Comparison of ENCODE assay signal across 12 mouse cellular contexts in the genomic region with DNA sequence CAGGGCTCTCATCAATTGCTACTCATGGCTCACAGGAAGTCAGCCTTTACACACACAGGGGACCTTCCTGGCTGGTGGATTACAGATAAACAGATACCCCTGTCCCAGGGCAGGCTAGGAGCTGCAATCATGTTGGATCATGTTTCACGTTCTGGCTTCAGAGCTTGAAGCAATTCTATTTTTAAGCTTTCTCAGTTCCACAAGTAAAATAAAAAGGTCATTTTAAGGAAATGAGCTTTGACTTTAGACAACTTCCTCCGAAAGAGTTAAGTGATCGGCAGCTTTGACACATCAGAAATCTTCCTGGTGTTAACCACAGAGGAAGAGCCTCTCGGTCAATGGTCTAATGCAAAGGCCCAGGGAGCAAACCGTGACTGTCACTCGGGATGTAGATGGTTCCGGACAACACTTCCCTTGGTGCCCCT. TPM values are rescaled to one million over a fixed set of nuclear protein-coding genes. Genes with fewer than 3 reads are reported as not detected.
DNase-seq lines count a peak whose midpoint lies in the region; ATAC-seq lines count a peak whose summit lies in the region.
"Had no signal": no experiment of that assay in that cellular context is flagged by ENCODE, and none has a peak within 500 bp of the region (broad histone marks: within the 10 kb centered on the region; RNA-seq: fewer than 3 reads in every experiment).

No protein-coding gene starts in this region.

- intact Hi-C loops in heart, postnatal 25 days (cut with DNase I), result loop anchor here (5.0 kb wide), 1 partner anchor 72 kb away; no protein-coding TSS in a partner anchor

- H3K27me3 ChIP-seq in heart, embryonic 10.5 days (ENCODE audit: insufficient read depth, poor library complexity, severe bottlenecking), result no peaks in the 10 kb centered on the region
- H3K27me3 ChIP-seq in midbrain, embryonic 13.5 days, result no peaks in the 10 kb centered on the region
- no peaks in the 10 kb centered on the region for H3K27me3 ChIP-seq in kidney, embryonic 14.5 days (ENCODE audit: control insufficient read depth, insufficient read depth, low read length)
- H3K27me3 ChIP-seq: hindbrain, embryonic 12.5 days; Patski had no signal

- no peak overlapping the region for H3K9ac ChIP-seq in midbrain, embryonic 13.5 days (replicated peaks)
- H3K9ac ChIP-seq in kidney, embryonic 14.5 days (ENCODE audit: low read depth, low read length), result no peak overlapping the region
- H3K9ac ChIP-seq: forebrain, postnatal 0 days; hindbrain, embryonic 12.5 days had no signal

- peaks cover 62% of the 10 kb centered on the region for H3K4me1 ChIP-seq in heart, embryonic 10.5 days
- H3K4me1 ChIP-seq in midbrain, embryonic 13.5 days (replicated peaks), result peaks cover 19% of the 10 kb centered on the region
- peaks cover 24% of the 10 kb centered on the region for H3K4me1 ChIP-seq in kidney, embryonic 14.5 days (ENCODE audit: control insufficient read depth, insufficient read depth, low read length)

- ATAC-seq in granulocyte monocyte progenitor cell, adult 5-6 weeks (replicated peaks; ENCODE audit: poor library complexity, severe bottlenecking), result peak; percentile 69
- peak; percentile 47 for ATAC-seq in megakaryocyte progenitor cell, adult 5-6 weeks (replicated peaks; ENCODE audit: poor library complexity)
- no peak for ATAC-seq in midbrain, embryonic 13.5 days
- no peak for ATAC-seq in kidney, embryonic 14.5 days (ENCODE audit: low FRiP score, low TSS enrichment)
- ATAC-seq: forebrain, postnatal 0 days; Patski had no signal

- 57% methylated on average over 7 of the region's 7 CpGs for WGBS in heart, embryonic 10.5 days
- 89% methylated on average over 7 of the region's 7 CpGs for WGBS in midbrain, embryonic 13.5 days
- 50% methylated on average over 7 of the region's 7 CpGs for WGBS in kidney, embryonic 14.5 days

- H3K4me2 ChIP-seq in midbrain, embryonic 13.5 days (replicated peaks), result no peak overlapping the region
- H3K4me2 ChIP-seq in kidney, embryonic 14.5 days (replicated peaks; ENCODE audit: low read depth, low read length), result no peak overlapping the region
- H3K4me2 ChIP-seq: hindbrain, embryonic 12.5 days had no signal

- DNase-seq in heart, embryonic 10.5 days (ENCODE audit: low spot score), result no peak
- DNase-seq in heart, postnatal 25 days (ENCODE audit: low spot score), result no peak
- DNase-seq in CD4-positive, CD25-positive, alpha-beta regulatory T cell, adult 2 months (ENCODE audit: low read depth, low spot score), result peak; percentile 14
- no peak for DNase-seq in kidney, postnatal 4 days
- DNase-seq: forebrain, postnatal 0 days; kidney, adult 8-10 months had no signal

- peaks cover 28% of the 10 kb centered on the region for H3K36me3 ChIP-seq in heart, embryonic 10.5 days
- H3K36me3 ChIP-seq in midbrain, embryonic 13.5 days, result no peaks in the 10 kb centered on the region; the same call in 1 of the 2 replicates
- peaks cover 18% of the 10 kb centered on the region for H3K36me3 ChIP-seq in kidney, embryonic 14.5 days (ENCODE audit: control insufficient read depth, insufficient read depth, low read length)

- H3K27ac ChIP-seq in heart, embryonic 10.5 days, result peak overlapping the region; percentile 44; the same call in 1 of the 2 replicates
- H3K27ac ChIP-seq in midbrain, embryonic 13.5 days, result no peak overlapping the region
- no peak overlapping the region for H3K27ac ChIP-seq in kidney, embryonic 14.5 days (ENCODE audit: low read depth, low read length)
- H3K27ac ChIP-seq: hindbrain, embryonic 12.5 days had no signal

- H3K4me3 ChIP-seq in heart, embryonic 10.5 days, result no peak overlapping the region
- H3K4me3 ChIP-seq in midbrain, embryonic 13.5 days (replicated peaks), result no peak overlapping the region
- H3K4me3 ChIP-seq in kidney, embryonic 14.5 days (ENCODE audit: low read length), result no peak overlapping the region
- H3K4me3 ChIP-seq: hindbrain, embryonic 12.5 days had no signal

- no peaks in the 10 kb centered on the region for H3K9me3 ChIP-seq in heart, embryonic 10.5 days
- no peaks in the 10 kb centered on the region for H3K9me3 ChIP-seq in midbrain, embryonic 13.5 days
- no peaks in the 10 kb centered on the region for H3K9me3 ChIP-seq in kidney, embryonic 14.5 days (ENCODE audit: control insufficient read depth, low read length)
- H3K9me3 ChIP-seq: hindbrain, embryonic 12.5 days had no signal

RNA-seq across cellular contexts. Expression of a gene that starts 6.7 kb away (rescaled TPM):
- polyA plus RNA-seq in heart, embryonic 10.5 days (2016; fragmentation: Nextera tagmentation; extraction: Ambion mirVana), result 13.2 and 15.6 TPM in 2 replicates
- 1 to 10 TPM; 5.3 to 5.6 TPM for total RNA-seq in heart, postnatal 25 days (2021)
- 19.8 and 22.6 TPM in 2 replicates for total RNA-seq in granulocyte monocyte progenitor cell, adult 5-6 weeks (2014; fragmentation: Nextera tagmentation)
- 8.7 and 11.2 TPM in 2 replicates for total RNA-seq in granulocyte monocyte progenitor cell, adult 5-6 weeks (2017)
- total RNA-seq in megakaryocyte progenitor cell, adult 5-6 weeks (2015), result 16.9 and 17.8 TPM in 2 replicates
- total RNA-seq in megakaryocyte progenitor cell, adult 5-6 weeks (2017), result 11.8 and 12.4 TPM in 2 replicates
- 7.0 and 7.6 TPM in 2 replicates for polyA plus RNA-seq in midbrain, embryonic 13.5 days (2015; fragmentation: Nextera tagmentation; extraction: Ambion mirVana)
- polyA plus RNA-seq in kidney, embryonic 14.5 days (2014; fragmentation: Nextera tagmentation; extraction: Ambion mirVana), result 11.7 and 17.7 TPM in 2 replicates

Comparison
In these comparisons a context has a peak if more than half of its experiments do, and no peak if none do; other contexts are left out.
1. ATAC-seq: peak in granulocyte monocyte progenitor cell, adult 5-6 weeks (single experiment) and megakaryocyte progenitor cell, adult 5-6 weeks (single experiment); none in midbrain, embryonic 13.5 days (single experiment) and kidney, embryonic 14.5 days (single experiment).